Mouse (Mus musculus) kidney, adult 2 months (tissue): ENCODE results near the gene Arpc1a. TPM values are rescaled to one million over a fixed set of nuclear protein-coding genes. Genes with fewer than 3 reads are reported as not detected.

Source experiments
- DNase-seq: peaks from one replicate; pipeline ENCODE4 v3.0.0; 2021
- H3K27ac ChIP-seq: fragments of 200-500 bp; 2 replicates; pipeline ENCODE4 v1.5.1; 2012; ENCODE audit warnings: low read depth, low read length, control low read depth, inconsistent platforms; ENCODE audit not compliant: insufficient read depth
- H3K27me3 ChIP-seq: fragments of 200-500 bp; replicated peaks from 2 replicates; pipeline ENCODE4 v1.6.1; 2012; ENCODE audit warnings: mild to moderate bottlenecking, moderate library complexity, low read length, inconsistent platforms; ENCODE audit not compliant: control insufficient read depth, insufficient read depth
- H3K36me3 ChIP-seq: fragments of 200-500 bp; 2 replicates; pipeline ENCODE4 v1.6.1; 2012; ENCODE audit warnings: mild to moderate bottlenecking, moderate library complexity, low read length, inconsistent platforms; ENCODE audit not compliant: control insufficient read depth, insufficient read depth
- H3K4me1 ChIP-seq: fragments of 200-500 bp; 2 replicates; pipeline ENCODE4 v1.6.1; 2011; ENCODE audit warnings: low read length; ENCODE audit not compliant: control insufficient read depth, insufficient read depth
- H3K4me3 ChIP-seq: fragments of 200-500 bp; 2 replicates; pipeline ENCODE4 v1.5.1; 2011; ENCODE audit warnings: mild to moderate bottlenecking, low read depth, low read length, control low read depth; ENCODE audit not compliant: insufficient read depth
- CTCF ChIP-seq: fragments of 200-500 bp; conservative IDR thresholded peaks from 2 replicates; pipeline ENCODE4 v1.5.1; 2011; ENCODE audit warnings: low read depth, mild to moderate bottlenecking, control low read depth, low read length, moderate library complexity, mixed read lengths; ENCODE audit not compliant: insufficient read depth, insufficient read length
- POLR2A ChIP-seq: fragments of 200-500 bp; IDR thresholded peaks from one replicate; pipeline ENCODE4 v1.6.1; 2011; ENCODE audit warnings: low read depth, low read length, control low read depth
- WGBS: fragments of 180-500 bp; shearing (Covaris S2); methylation state at CpG from one replicate; pipeline ENCODE4 v1.1.7; 2018; 5-methylcytosine and 5-hydroxymethylcytosine counted together
- polyA plus RNA-seq: library from polyadenylated mRNA; depleted of rRNA; stranded (reverse); fragments of >200 nt; gene quantifications from 2 replicates; pipeline ENCODE4 v1.2.3, GENCODE M21; 2012; rRNA removed

Arpc1a gene
- polyA plus RNA-seq, 1 experiment, result 141 TPM

GRCm38 (mm10) chr5:145139571-145140519, 56.2 kb downstream of the Arpc1a start, which contains the start of the genes Pdap1 and Bud31:
TSS of gene Pdap1 (minus strand) at chr5:145140238.
TSS of gene Bud31 (plus strand) at chr5:145140362.
- peak within 1 kb of the TSS; percentile 97 for H3K27ac ChIP-seq
- peak within 1 kb of the TSS; percentile 93 for H3K4me3 ChIP-seq
- no peaks in the 10 kb centered on the region; the same call in 1 of the 2 replicates for H3K36me3 ChIP-seq
- TF ChIP-seq CTCF (no peak), POLR2A (peak; percentile 75)
- H3K4me1 ChIP-seq, result peaks cover 8% of the 10 kb centered on the region; the same call in 1 of the 2 replicates
- WGBS, result under 1% methylated on average over 84 of the region's 84 CpGs
- H3K27me3 ChIP-seq, result no peaks in the 10 kb centered on the region
- DNase-seq, result peak; percentile 96

GRCm38 (mm10) chr5:145140611-145141010, 57.0 kb downstream of the Arpc1a start:
- WGBS, result under 1% methylated on average over 18 of the region's 18 CpGs

GRCm38 (mm10) chr5:145147748-145148147, 64.1 kb downstream of the Arpc1a start:
- Histone ChIP-seq H3K27me3 (no peaks in the 10 kb centered on the region), H3K4me3 (no peak overlapping the region), H3K27ac (peak overlapping the region; percentile 47), H3K4me1 (peaks cover 11% of the 10 kb centered on the region; the same call in 1 of the 2 replicates), H3K36me3 (peaks cover 2% of the 10 kb centered on the region)
- 49% methylated on average over 5 of the region's 5 CpGs for WGBS
- peak; percentile 84 for DNase-seq
- TF ChIP-seq CTCF (no peak), POLR2A (no peak)

More at GRCm38 (mm10) chr5:145140611-145141010, 57.0 kb downstream of the Arpc1a start:
- DNase-seq, result no peak
- Histone ChIP-seq H3K4me1 (peaks cover 8% of the 10 kb centered on the region; the same call in 1 of the 2 replicates), H3K27ac (peak overlapping the region; percentile 97), H3K36me3 (peaks cover 2% of the 10 kb centered on the region), H3K4me3 (peak overlapping the region; percentile 93), H3K27me3 (no peaks in the 10 kb centered on the region)
- no peak for TF ChIP-seq POLR2A
- TF ChIP-seq CTCF, result no peak

GRCm38 (mm10) chr5:145149294-145149693, 65.7 kb downstream of the Arpc1a start:
- 92% methylated on average over 6 of the region's 6 CpGs for WGBS
- no peak for DNase-seq

GRCm38 (mm10) chr5:145152690-145153089, 69.1 kb downstream of the Arpc1a start:
- no peak for DNase-seq
- Histone ChIP-seq H3K27me3 (no peaks in the 10 kb centered on the region), H3K4me1 (peaks cover 4% of the 10 kb centered on the region; the same call in 1 of the 2 replicates), H3K27ac (no peak overlapping the region), H3K4me3 (no peak overlapping the region), H3K36me3 (peaks cover 5% of the 10 kb centered on the region)
- WGBS, result 95% methylated on average over 5 of the region's 5 CpGs
- TF ChIP-seq CTCF (no peak), POLR2A (no peak)

More at GRCm38 (mm10) chr5:145149294-145149693, 65.7 kb downstream of the Arpc1a start:
- no peaks in the 10 kb centered on the region for H3K27me3 ChIP-seq
- no peak for TF ChIP-seq POLR2A
- TF ChIP-seq CTCF, result no peak
- peaks cover 3% of the 10 kb centered on the region for H3K36me3 ChIP-seq
- peaks cover 11% of the 10 kb centered on the region; the same call in 1 of the 2 replicates for H3K4me1 ChIP-seq
- H3K27ac ChIP-seq, result no peak overlapping the region
- no peak overlapping the region for H3K4me3 ChIP-seq

Other genes starting within 250 kb of the Arpc1a start
- 14.4 and 16.1 TPM in 2 replicates for gene Smurf1, start 118.0 kb upstream of the Arpc1a start, polyA plus RNA-seq
- not detected in 2 replicates for gene Gm4871, start 51.1 kb upstream of the Arpc1a start, polyA plus RNA-seq
- not detected in 2 replicates for gene 1700018F24Rik, start 40.8 kb upstream of the Arpc1a start, polyA plus RNA-seq
- gene Kpna7, start 200 bp downstream of the Arpc1a start, polyA plus RNA-seq, result not detected in 2 replicates
- 184 and 193 TPM in 2 replicates for gene Arpc1b, start 30.4 kb downstream of the Arpc1a start, polyA plus RNA-seq
- 20.1 and 25.6 TPM in 2 replicates for gene Pdap1, start 56.4 kb downstream of the Arpc1a start, polyA plus RNA-seq
- 71.5 and 84.1 TPM in 2 replicates for gene Bud31, start 56.5 kb downstream of the Arpc1a start, polyA plus RNA-seq
- 15.3 and 16.5 TPM in 2 replicates for gene Ptcd1, start 83.3 kb downstream of the Arpc1a start, polyA plus RNA-seq
- gene Cpsf4, start 83.4 kb downstream of the Arpc1a start, polyA plus RNA-seq, result 19.2 and 19.9 TPM in 2 replicates
- 346 and 489 TPM in 2 replicates for gene Atp5j2, start 108.2 kb downstream of the Arpc1a start, polyA plus RNA-seq
- 3.8 and 3.9 TPM in 2 replicates for gene Zkscan14, start 118.0 kb downstream of the Arpc1a start, polyA plus RNA-seq
- 5.8 and 6.2 TPM in 2 replicates for gene Zkscan5, start 120.7 kb downstream of the Arpc1a start, polyA plus RNA-seq
- 15.5 and 18.4 TPM in 2 replicates for gene Zfp655, start 147.9 kb downstream of the Arpc1a start, polyA plus RNA-seq
- gene Zscan25, start 196.7 kb downstream of the Arpc1a start, polyA plus RNA-seq, result 11.0 and 12.5 TPM in 2 replicates